Mouse (Mus musculus) CH12.LX (cell line): ENCODE results near the gene Eaf1. TPM values are rescaled to one million over a fixed set of nuclear protein-coding genes. Genes with fewer than 3 reads are reported as not detected.

ENCODE experiments used
- DNase-seq: peaks from one replicate; pipeline ENCODE4 v3.0.0-alpha.2; 2013; ENCODE audit errors: extremely low read depth
- H3K27ac ChIP-seq: 2 replicates; pipeline ENCODE4 v1.5.1; 2012; ENCODE audit warnings: low read depth, mild to moderate bottlenecking, control low read depth, moderate library complexity; ENCODE audit not compliant: insufficient read depth
- H3K27me3 ChIP-seq: replicated peaks from 2 replicates; pipeline ENCODE3; 2012; ENCODE audit warnings: inconsistent platforms
- H3K36me3 ChIP-seq, 2 experiments: replicated peaks in 1 of 2; 2 replicates each; pipeline versions ENCODE3 to v1.6.1; 2012; ENCODE audit warnings: inconsistent platforms in 1 of 2, low read length in 1 of 2, mild to moderate bottlenecking in 1 of 2, mixed read lengths in 1 of 2, moderate library complexity in 1 of 2; ENCODE audit not compliant: control insufficient read depth in 1 of 2, insufficient read depth in 1 of 2
- H3K4me1 ChIP-seq, 2 experiments: 2 replicates each; pipeline ENCODE4 v1.6.1; 2012; ENCODE audit warnings: inconsistent platforms in 1 of 2, moderate library complexity in 1 of 2; ENCODE audit not compliant: insufficient read depth in 2 of 2, control insufficient read depth in 1 of 2
- H3K4me2 ChIP-seq: 2 replicates; pipeline ENCODE4 v1.6.1; 2012; ENCODE audit warnings: low read depth, mild to moderate bottlenecking, control low read depth; ENCODE audit not compliant: poor library complexity, insufficient read depth, severe bottlenecking
- H3K4me3 ChIP-seq, 3 experiments: fragments of 150-350 bp in 1 of 3; sonication (generic) in 1 of 3; replicated peaks in 1 of 3; 2 replicates each; pipeline versions ENCODE3 to v1.5.1; 2011 to 2012; ENCODE audit warnings: low read depth in 2 of 3, low read length in 2 of 3, mild to moderate bottlenecking in 2 of 3, moderate library complexity in 2 of 3, control low read depth in 1 of 3, improper control_type of control experiment in 1 of 3, inconsistent platforms in 1 of 3, mixed read lengths in 1 of 3; ENCODE audit not compliant: poor library complexity in 1 of 3
- H3K79me2 ChIP-seq: replicated peaks from 2 replicates; pipeline ENCODE4 v1.6.1; 2012; ENCODE audit warnings: mild to moderate bottlenecking, moderate library complexity; ENCODE audit not compliant: control insufficient read depth, poor library complexity, insufficient read depth, severe bottlenecking; ENCODE audit errors: extremely low read depth
- H3K9ac ChIP-seq: 2 replicates; pipeline ENCODE4 v1.6.1; 2012; ENCODE audit warnings: low read depth, mild to moderate bottlenecking, control low read depth, moderate library complexity; ENCODE audit not compliant: insufficient read depth
- H3K9me3 ChIP-seq: replicated peaks from 2 replicates; pipeline ENCODE3; 2012; ENCODE audit warnings: low read length, inconsistent platforms, mixed read lengths
- CHD1 ChIP-seq: IDR thresholded peaks from 2 replicates; pipeline ENCODE4 v1.6.1; 2012; ENCODE audit warnings: low read depth, low read length, improper control_type of control experiment, inconsistent platforms
- ELF1 ChIP-seq: IDR thresholded peaks from 2 replicates; pipeline ENCODE4 v1.6.1; 2014; ENCODE audit warnings: low read depth, mild to moderate bottlenecking, inconsistent platforms, low read length, improper control_type of control experiment
- EP300 ChIP-seq: IDR thresholded peaks from 2 replicates; pipeline ENCODE4 v1.6.1; 2011; ENCODE audit warnings: low read length, improper control_type of control experiment
- ETS1 ChIP-seq: conservative IDR thresholded peaks from 2 replicates; pipeline ENCODE4 v1.6.1; 2012; ENCODE audit warnings: low read depth, mild to moderate bottlenecking, inconsistent platforms, low read length, improper control_type of control experiment, moderate library complexity
- IRF4 ChIP-seq: IDR thresholded peaks from 2 replicates; pipeline ENCODE4 v1.6.1; 2014; ENCODE audit warnings: low read depth, mild to moderate bottlenecking, inconsistent platforms, low read length, improper control_type of control experiment
- JUND ChIP-seq: conservative IDR thresholded peaks from 2 replicates; pipeline ENCODE4 v1.6.1; 2011; ENCODE audit warnings: low read depth, low read length, improper control_type of control experiment
- MAX ChIP-seq: IDR thresholded peaks from 2 replicates; pipeline ENCODE4 v1.6.1; 2011; ENCODE audit warnings: low read length, improper control_type of control experiment
- MXI1 ChIP-seq: IDR thresholded peaks from 2 replicates; pipeline ENCODE4 v1.6.1; 2011; ENCODE audit warnings: mild to moderate bottlenecking, low read depth, low read length, improper control_type of control experiment
- MYC ChIP-seq: IDR thresholded peaks from 2 replicates; pipeline ENCODE4 v1.6.1; 2011; ENCODE audit warnings: low read depth, mild to moderate bottlenecking, improper control_type of control experiment, low read length
- NELFE ChIP-seq: IDR thresholded peaks from 2 replicates; pipeline ENCODE4 v1.6.1; 2011; ENCODE audit warnings: low read depth, low read length, improper control_type of control experiment
- RCOR1 ChIP-seq: conservative IDR thresholded peaks from 2 replicates; pipeline ENCODE4 v1.6.1; 2012; ENCODE audit warnings: low read depth, mild to moderate bottlenecking, inconsistent platforms, low read length, improper control_type of control experiment
- SIN3A ChIP-seq: IDR thresholded peaks from 2 replicates; pipeline ENCODE4 v1.6.1; 2012; ENCODE audit warnings: low read length, improper control_type of control experiment, inconsistent platforms
- SMC3 ChIP-seq: IDR thresholded peaks from 2 replicates; pipeline ENCODE4 v1.6.1; 2011; ENCODE audit warnings: low read depth, low read length, improper control_type of control experiment
- TCF12 ChIP-seq: IDR thresholded peaks from 2 replicates; pipeline ENCODE4 v1.6.1; 2014; ENCODE audit warnings: low read depth, mild to moderate bottlenecking, inconsistent platforms, low read length, improper control_type of control experiment
- USF2 ChIP-seq: conservative IDR thresholded peaks from 2 replicates; pipeline ENCODE4 v1.6.1; 2011; ENCODE audit warnings: low read depth, low read length, improper control_type of control experiment
- ZKSCAN1 ChIP-seq: IDR thresholded peaks from 2 replicates; pipeline ENCODE4 v1.6.1; 2012; ENCODE audit warnings: low read depth, inconsistent platforms, low read length, improper control_type of control experiment, borderline replicate concordance
- ZMIZ1 ChIP-seq: IDR thresholded peaks from 2 replicates; pipeline ENCODE4 v1.6.1; 2012; ENCODE audit warnings: low read depth, mild to moderate bottlenecking, inconsistent platforms, low read length, improper control_type of control experiment
- ZNF384 ChIP-seq: IDR thresholded peaks from 2 replicates; pipeline ENCODE4 v1.6.1; 2012; ENCODE audit warnings: low read depth, low read length, improper control_type of control experiment, inconsistent platforms
- dilution Hi-C: fragments of 300-500 bp; cut with MboI; formaldehyde crosslinking; loops from 2 replicates; pipeline ENCODE4 v1.14.3; 2020; ENCODE audit warnings: low sequenced_read_pairs; ENCODE audit not compliant: extremely low pct_unique_long_range_greater_than_20kb, extremely low pct_ligation_motif_present
- in situ Hi-C: fragments of 300-500 bp; cut with MboI; formaldehyde crosslinking; loops from 3 replicates; pipeline ENCODE4 v1.14.3; 2019; ENCODE audit warnings: low sequenced_read_pairs, low pct_ligation_motif_present, low pct_unique_long_range_greater_than_20kb, mixed read lengths
- polyA plus RNA-seq: library from polyadenylated mRNA; unstranded; fragments of >175 nt; gene quantifications from 2 replicates; pipeline ENCODE4 v1.2.1, GENCODE M21; 2012; ENCODE audit warnings: low read depth; ENCODE audit not compliant: insufficient read length
- total RNA-seq, 2 experiments: library from RNA; depleted of rRNA; stranded (reverse); fragments of 300-350 nt in 1 of 2; fragments of >200 nt in 1 of 2; gene quantifications; 2 replicates each; pipeline ENCODE4 v1.2.3; 2012 to 2014

Eaf1 gene
- total and polyA plus RNA-seq, 3 experiments, result 25.2 to 39.9 (median 29.4) TPM

- Histone ChIP-seq H3K9me3 (no peaks in the 10 kb centered on the region), H3K27ac (no peak overlapping the region), H3K79me2 (no peaks in the 10 kb centered on the region), H3K9ac (no peak overlapping the region), H3K4me3 (no peak overlapping the region), H3K36me3 (no peaks in the 10 kb centered on the region), H3K4me1 (peaks cover 16 to 26% of the 10 kb centered on the region in 2 experiments), H3K27me3 (no peaks in the 10 kb centered on the region), H3K4me2 (no peak overlapping the region)
- in situ Hi-C loops, result no loop called here
- no peak for DNase-seq
- no peak for TF ChIP-seq ELF1
- no peak for TF ChIP-seq ZNF384
- no peak for TF ChIP-seq ZMIZ1
- TF ChIP-seq USF2, result no peak
- TF ChIP-seq MYC, result no peak
- no peak for TF ChIP-seq TCF12
- no peak for TF ChIP-seq ZKSCAN1
- TF ChIP-seq MAX, result no peak
- TF ChIP-seq JUND, result no peak
- dilution Hi-C loops, result no loop called here
These were observed 63.6 kb downstream of the Eaf1 start for GRCm38 (mm10) chr14:31557784-31558183.

- Histone ChIP-seq H3K27me3 (no peaks in the 10 kb centered on the region), H3K9ac (no peak overlapping the region), H3K4me3 (no peak overlapping the region), H3K4me1 (peaks cover 16 to 26% of the 10 kb centered on the region in 2 experiments), H3K9me3 (no peaks in the 10 kb centered on the region), H3K27ac (no peak overlapping the region), H3K79me2 (no peaks in the 10 kb centered on the region), H3K4me2 (no peak overlapping the region), H3K36me3 (no peaks in the 10 kb centered on the region)
- in situ Hi-C loops, result no loop called here
- no peak for DNase-seq
- dilution Hi-C loops, result no loop called here
- no peak for TF ChIP-seq EP300
- TF ChIP-seq RCOR1, result no peak
- no peak for TF ChIP-seq IRF4
- no peak for TF ChIP-seq ETS1
- no peak for TF ChIP-seq MAX
- TF ChIP-seq NELFE, result no peak
- TF ChIP-seq SMC3, result no peak
- no peak for TF ChIP-seq SIN3A
- TF ChIP-seq MXI1, result no peak
- TF ChIP-seq CHD1, result no peak
- TF ChIP-seq JUND, result no peak
These were observed 65.0 kb downstream of the Eaf1 start for GRCm38 (mm10) chr14:31559216-31559615.

Other genes starting within 250 kb of the Eaf1 start
- gene Phf7, start 243.1 kb upstream of the Eaf1 start, total RNA-seq (2012; rRNA removed), result 11.1 and 13.9 TPM in 2 replicates
- gene Phf7, start 243.1 kb upstream of the Eaf1 start, total RNA-seq (2014; rRNA removed), result 13.5 and 14.3 TPM in 2 replicates
- 10.0 and 12.5 TPM in 2 replicates for gene Phf7, start 243.1 kb upstream of the Eaf1 start, polyA plus RNA-seq
- gene Bap1, start 242.9 kb upstream of the Eaf1 start, total RNA-seq (2012; rRNA removed), result 56.6 and 58.0 TPM in 2 replicates
- gene Bap1, start 242.9 kb upstream of the Eaf1 start, total RNA-seq (2014; rRNA removed), result 61.8 and 62.0 TPM in 2 replicates
- gene Bap1, start 242.9 kb upstream of the Eaf1 start, polyA plus RNA-seq, result 87.7 and 100 TPM in 2 replicates
- 0.04 and 0.08 TPM in 2 replicates for gene Dnah1, start 170.5 kb upstream of the Eaf1 start, total RNA-seq (2012; rRNA removed)
- 0.04 TPM in 2 replicates for gene Dnah1, start 170.5 kb upstream of the Eaf1 start, total RNA-seq (2014; rRNA removed)
- 0.06 and 0.08 TPM in 2 replicates for gene Dnah1, start 170.5 kb upstream of the Eaf1 start, polyA plus RNA-seq
- 27.9 and 31.4 TPM in 2 replicates for gene Capn7, start 157.8 kb upstream of the Eaf1 start, total RNA-seq (2012; rRNA removed)
- 45.0 and 53.7 TPM in 2 replicates for gene Capn7, start 157.8 kb upstream of the Eaf1 start, total RNA-seq (2014; rRNA removed)
- 33.3 and 34.8 TPM in 2 replicates for gene Capn7, start 157.8 kb upstream of the Eaf1 start, polyA plus RNA-seq
- gene Sh3bp5, start 58.3 kb upstream of the Eaf1 start, total RNA-seq (2012; rRNA removed), result 50.2 and 64.6 TPM in 2 replicates
- gene Sh3bp5, start 58.3 kb upstream of the Eaf1 start, total RNA-seq (2014; rRNA removed), result 53.0 and 57.4 TPM in 2 replicates
- gene Sh3bp5, start 58.3 kb upstream of the Eaf1 start, polyA plus RNA-seq, result 158 and 164 TPM in 2 replicates
- gene Mettl6, start 641 bp downstream of the Eaf1 start, total RNA-seq (2012; rRNA removed), result 36.2 and 38.2 TPM in 2 replicates
- gene Mettl6, start 641 bp downstream of the Eaf1 start, total RNA-seq (2014; rRNA removed), result 122 and 142 TPM in 2 replicates
- gene Mettl6, start 641 bp downstream of the Eaf1 start, polyA plus RNA-seq, result 63.2 and 69.8 TPM in 2 replicates
- gene Colq, start 96.9 kb downstream of the Eaf1 start, total RNA-seq (2012; rRNA removed), result 2.5 and 4.2 TPM in 2 replicates
- 1.5 and 1.7 TPM in 2 replicates for gene Colq, start 96.9 kb downstream of the Eaf1 start, total RNA-seq (2014; rRNA removed)
- gene Colq, start 96.9 kb downstream of the Eaf1 start, polyA plus RNA-seq, result 4.6 and 5.1 TPM in 2 replicates
- not detected in 2 replicates for gene Gm49387, start 146.5 kb downstream of the Eaf1 start, total RNA-seq (2012; rRNA removed)
- gene Gm49387, start 146.5 kb downstream of the Eaf1 start, total RNA-seq (2014; rRNA removed), result not detected in 2 replicates
- 0.71 TPM in 1 of 2 replicates, not detected in the other for gene Gm49387, start 146.5 kb downstream of the Eaf1 start, polyA plus RNA-seq
- 14.1 and 16.2 TPM in 2 replicates for gene Btd, start 146.6 kb downstream of the Eaf1 start, total RNA-seq (2012; rRNA removed)
- 22.5 and 23.0 TPM in 2 replicates for gene Btd, start 146.6 kb downstream of the Eaf1 start, total RNA-seq (2014; rRNA removed)
- 18.2 and 25.4 TPM in 2 replicates for gene Btd, start 146.6 kb downstream of the Eaf1 start, polyA plus RNA-seq
- gene Hacl1, start 146.9 kb downstream of the Eaf1 start, total RNA-seq (2012; rRNA removed), result 14.3 and 20.2 TPM in 2 replicates
- 22.6 and 23.7 TPM in 2 replicates for gene Hacl1, start 146.9 kb downstream of the Eaf1 start, total RNA-seq (2014; rRNA removed)
- 13.6 and 13.7 TPM in 2 replicates for gene Hacl1, start 146.9 kb downstream of the Eaf1 start, polyA plus RNA-seq